Mouse (Mus musculus) embryo, embryonic 11 days (tissue): ENCODE measurements around the gene Nup133.
"Not testable (repeated sequence)": the region's sequence is repeated elsewhere in the genome, so short reads cannot be mapped to it uniquely, and the experiment has no call there.

Source experiments
- DNase-seq: peaks from one replicate; pipeline ENCODE4 v3.0.0-alpha.2; 2015

Nup133 gene

GRCm38 (mm10) chr8:123948942-123949685 lies at the start of gene Nup133:
TSS of gene Nup133 (minus strand) at chr8:123949265.
- DNase-seq: peak; percentile 98

GRCm38 (mm10) chr8:123993997-123994396 lies 44.9 kb upstream of the Nup133 start:
- DNase-seq: no peak

- DNase-seq: no peak
Measured at GRCm38 (mm10) chr8:123993597-123993996, 44.5 kb upstream of the Nup133 start.

GRCm38 (mm10) chr8:123992587-123992986 lies 43.5 kb upstream of the Nup133 start:
- no peak for DNase-seq

GRCm38 (mm10) chr8:123990277-123991049 lies 41.4 kb upstream of the Nup133 start:
- no peak for DNase-seq

GRCm38 (mm10) chr8:123989128-123989527 lies 40.1 kb upstream of the Nup133 start:
- DNase-seq: no peak

GRCm38 (mm10) chr8:123988605-123989038 lies 39.6 kb upstream of the Nup133 start:
- DNase-seq: peak; percentile 10

- peak; percentile 92 for DNase-seq
Measured at GRCm38 (mm10) chr8:123982826-123983400, 33.8 kb upstream of the Nup133 start, which contains the start of gene Abcb10. TSS of gene Abcb10 (minus strand) at chr8:123983122.

GRCm38 (mm10) chr8:123982291-123982793 lies 33.3 kb upstream of the Nup133 start:
- peak; percentile 39 for DNase-seq

- DNase-seq: no peak
Measured at GRCm38 (mm10) chr8:123981674-123982073, 32.6 kb upstream of the Nup133 start.

- no peak for DNase-seq
Measured at GRCm38 (mm10) chr8:123980239-123980638, 31.2 kb upstream of the Nup133 start.

- no peak for DNase-seq
Measured at GRCm38 (mm10) chr8:123978926-123979325, 29.9 kb upstream of the Nup133 start.

- DNase-seq: no peak
Measured at GRCm38 (mm10) chr8:123978166-123978838, 29.2 kb upstream of the Nup133 start.

- DNase-seq: no peak
Measured at GRCm38 (mm10) chr8:123977499-123977898, 28.4 kb upstream of the Nup133 start.

- DNase-seq: no peak
Measured at GRCm38 (mm10) chr8:123973495-123973894, 24.4 kb upstream of the Nup133 start.

GRCm38 (mm10) chr8:123966896-123967295 lies 17.8 kb upstream of the Nup133 start:
- peak; percentile 56 for DNase-seq

GRCm38 (mm10) chr8:123961371-123961770 lies 12.3 kb upstream of the Nup133 start:
- DNase-seq: no peak

- not testable (repeated sequence) for DNase-seq
Measured at GRCm38 (mm10) chr8:123960556-123960955, 11.5 kb upstream of the Nup133 start.

- DNase-seq: no peak
Measured at GRCm38 (mm10) chr8:123960056-123960455, 11.0 kb upstream of the Nup133 start.

- no peak for DNase-seq
Measured at GRCm38 (mm10) chr8:123959473-123959872, 10.4 kb upstream of the Nup133 start.

- DNase-seq: no peak
Measured at GRCm38 (mm10) chr8:123958130-123958529, 9.1 kb upstream of the Nup133 start.

- DNase-seq: no peak
Measured at GRCm38 (mm10) chr8:123954246-123954645, 5.2 kb upstream of the Nup133 start.

GRCm38 (mm10) chr8:123953686-123954085 lies 4.6 kb upstream of the Nup133 start:
- DNase-seq: no peak
